Mouse (Mus musculus) embryonic facial prominence, embryonic 10.5 days (tissue): ENCODE measurements around the gene Lats1. TPM values are rescaled to one million over a fixed set of nuclear protein-coding genes. Genes with fewer than 3 reads are reported as not detected.

Experiments used
- DNase-seq: peaks from one replicate; pipeline ENCODE4 v3.0.0-alpha.2; 2017; ENCODE audit warnings: low spot score
- H3K27ac ChIP-seq: fragments of 300-500 bp; sonication (generic); replicated peaks from 2 replicates; pipeline ENCODE4 v1.5.1; 2016; ENCODE audit warnings: mild to moderate bottlenecking
- H3K27me3 ChIP-seq: fragments of 300-500 bp; sonication (generic); replicated peaks from 2 replicates; pipeline ENCODE4 v1.6.1; 2016; ENCODE audit warnings: low read depth, mild to moderate bottlenecking; ENCODE audit not compliant: poor library complexity, severe bottlenecking
- H3K36me3 ChIP-seq: fragments of 300-500 bp; sonication (generic); replicated peaks from 2 replicates; pipeline ENCODE4 v1.6.1; 2016; ENCODE audit warnings: mild to moderate bottlenecking, moderate library complexity
- H3K4me1 ChIP-seq: fragments of 300-500 bp; sonication (generic); 2 replicates; pipeline ENCODE4 v1.6.1; 2016
- H3K4me3 ChIP-seq: fragments of 300-500 bp; sonication (generic); 2 replicates; pipeline ENCODE4 v1.5.1; 2016; ENCODE audit warnings: mild to moderate bottlenecking, moderate library complexity
- H3K9me3 ChIP-seq: fragments of 300-500 bp; sonication (generic); 2 replicates; pipeline ENCODE4 v1.6.1; 2016; ENCODE audit warnings: mild to moderate bottlenecking
- WGBS: fragments of 180-500 bp; shearing (Covaris S2); methylation state at CpG from one replicate; pipeline ENCODE4 v1.1.7; 2016; 5-methylcytosine and 5-hydroxymethylcytosine counted together
- polyA plus RNA-seq: library from polyadenylated mRNA; unstranded; fragments of >200 nt; fragmentation: Nextera tagmentation; extraction: Ambion mirVana; gene quantifications from 2 replicates; pipeline ENCODE4 v1.2.1, GENCODE M21; 2016

The Lats1 gene
- polyA plus RNA-seq: 7.7 and 8.2 TPM in 2 replicates

- Histone ChIP-seq H3K4me1 (peaks cover 26% of the 10 kb centered on the region), H3K27me3 (no peaks in the 10 kb centered on the region), H3K9me3 (no peaks in the 10 kb centered on the region), H3K4me3 (peak within 1 kb of the TSS; percentile 99), H3K27ac (peak within 1 kb of the TSS; percentile 99), H3K36me3 (peaks cover 50% of the 10 kb centered on the region)
- peak; percentile 92 for DNase-seq
- WGBS: under 1% methylated on average over 65 of the region's 65 CpGs
Observed at GRCm38 (mm10) chr10:7680731-7681301, at the start of gene Lats1, which contains the start of gene Pcmt1. Lats1 (plus strand) TSS chr10:7681214. Pcmt1 (minus strand) TSS chr10:7681136.

- Histone ChIP-seq H3K4me3 (no peak overlapping the region), H3K36me3 (peaks cover 82% of the 10 kb centered on the region), H3K4me1 (no peaks in the 10 kb centered on the region), H3K9me3 (no peaks in the 10 kb centered on the region), H3K27me3 (no peaks in the 10 kb centered on the region), H3K27ac (no peak overlapping the region)
- WGBS: 94% methylated on average over 12 of the region's 12 CpGs
- no peak for DNase-seq
Observed at GRCm38 (mm10) chr10:7640366-7640765, 40.6 kb upstream of the Lats1 start.

GRCm38 (mm10) chr10:7645911-7646310 is 35.1 kb upstream of the Lats1 start:
- H3K27me3 ChIP-seq: no peaks in the 10 kb centered on the region
- peaks cover 71% of the 10 kb centered on the region for H3K36me3 ChIP-seq
- WGBS: 91% methylated on average over 2 of the region's 2 CpGs
- DNase-seq: no peak
- H3K4me3 ChIP-seq: no peak overlapping the region
- H3K27ac ChIP-seq: no peak overlapping the region
- H3K4me1 ChIP-seq: no peaks in the 10 kb centered on the region
- no peaks in the 10 kb centered on the region for H3K9me3 ChIP-seq

- WGBS: 91% methylated on average over 4 of the region's 4 CpGs
- Histone ChIP-seq H3K4me1 (no peaks in the 10 kb centered on the region), H3K4me3 (no peak overlapping the region), H3K27me3 (no peaks in the 10 kb centered on the region), H3K9me3 (no peaks in the 10 kb centered on the region), H3K36me3 (peaks cover 45% of the 10 kb centered on the region), H3K27ac (no peak overlapping the region)
- no peak for DNase-seq
Observed at GRCm38 (mm10) chr10:7649059-7649458, 32.0 kb upstream of the Lats1 start.

- 91% methylated on average over 2 of the region's 2 CpGs for WGBS
- no peak for DNase-seq
- Histone ChIP-seq H3K36me3 (peaks cover 28% of the 10 kb centered on the region), H3K4me1 (no peaks in the 10 kb centered on the region), H3K4me3 (no peak overlapping the region), H3K27me3 (no peaks in the 10 kb centered on the region), H3K27ac (no peak overlapping the region), H3K9me3 (no peaks in the 10 kb centered on the region)
Observed at GRCm38 (mm10) chr10:7651057-7651456, 30.0 kb upstream of the Lats1 start.

GRCm38 (mm10) chr10:7662471-7663141 is 18.4 kb upstream of the Lats1 start:
- Histone ChIP-seq H3K27ac (peak overlapping the region; percentile 95), H3K4me3 (peak overlapping the region; percentile 95), H3K36me3 (peaks cover 2% of the 10 kb centered on the region; the same call in 1 of the 2 replicates), H3K9me3 (no peaks in the 10 kb centered on the region), H3K4me1 (peaks cover 13% of the 10 kb centered on the region), H3K27me3 (no peaks in the 10 kb centered on the region)
- peak; percentile 82 for DNase-seq
- WGBS: under 1% methylated on average over 44 of the region's 44 CpGs

- Histone ChIP-seq H3K27ac (peak overlapping the region; percentile 95), H3K4me1 (peaks cover 19% of the 10 kb centered on the region), H3K36me3 (no peaks in the 10 kb centered on the region), H3K4me3 (peak overlapping the region; percentile 95), H3K27me3 (no peaks in the 10 kb centered on the region), H3K9me3 (no peaks in the 10 kb centered on the region)
- WGBS: under 1% methylated on average over 64 of the region's 64 CpGs
- peak; percentile 92 for DNase-seq
Observed at GRCm38 (mm10) chr10:7663159-7664026, 17.6 kb upstream of the Lats1 start.

GRCm38 (mm10) chr10:7664027-7664526 is 16.9 kb upstream of the Lats1 start:
- peak overlapping the region; percentile 95 for H3K4me3 ChIP-seq
- no peaks in the 10 kb centered on the region for H3K9me3 ChIP-seq
- H3K27me3 ChIP-seq: no peaks in the 10 kb centered on the region
- DNase-seq: no peak
- no peaks in the 10 kb centered on the region for H3K36me3 ChIP-seq
- H3K27ac ChIP-seq: no peak overlapping the region
- H3K4me1 ChIP-seq: peaks cover 22% of the 10 kb centered on the region
- WGBS: 73% methylated on average over 6 of the region's 6 CpGs

- 84% methylated on average over 1 of the region's 1 CpGs for whole genome bisulfite sequencing
Observed at GRCm38 (mm10) chr10:7664889-7665288, 16.1 kb upstream of the Lats1 start.

GRCm38 (mm10) chr10:7667342-7667802 is 13.6 kb upstream of the Lats1 start, which contains the start of gene Nup43:
Nup43 (plus strand) TSS chr10:7667503.
- H3K27me3 ChIP-seq: no peaks in the 10 kb centered on the region
- H3K9me3 ChIP-seq: no peaks in the 10 kb centered on the region
- H3K4me1 ChIP-seq: peaks cover 20% of the 10 kb centered on the region
- WGBS: under 1% methylated on average over 24 of the region's 24 CpGs
- peaks cover 30% of the 10 kb centered on the region for H3K36me3 ChIP-seq
- H3K4me3 ChIP-seq: peak within 1 kb of the TSS; percentile 92
- DNase-seq: peak; percentile 91
- peak within 1 kb of the TSS; percentile 89 for H3K27ac ChIP-seq

More at GRCm38 (mm10) chr10:7664889-7665288, 16.1 kb upstream of the Lats1 start:
- no peak for DNase-seq
- Histone ChIP-seq H3K27me3 (no peaks in the 10 kb centered on the region), H3K27ac (no peak overlapping the region), H3K36me3 (peaks cover 6% of the 10 kb centered on the region), H3K4me3 (no peak overlapping the region), H3K9me3 (no peaks in the 10 kb centered on the region), H3K4me1 (peaks cover 22% of the 10 kb centered on the region)

- H3K27ac ChIP-seq: no peak overlapping the region
- no peaks in the 10 kb centered on the region for H3K27me3 ChIP-seq
- no peak overlapping the region for H3K4me3 ChIP-seq
- 72% methylated on average over 1 of the region's 1 CpGs for WGBS
- no peak for DNase-seq
- peaks cover 88% of the 10 kb centered on the region for H3K36me3 ChIP-seq
- H3K4me1 ChIP-seq: no peaks in the 10 kb centered on the region; the same call in 1 of the 2 replicates
- no peaks in the 10 kb centered on the region for H3K9me3 ChIP-seq
Observed at GRCm38 (mm10) chr10:7673673-7674072, 7.3 kb upstream of the Lats1 start.
